Mouse (Mus musculus): ENCODE data around the gene Adcy1. TPM values are rescaled to one million over a fixed set of nuclear protein-coding genes. Genes with fewer than 3 reads are reported as not detected.

Adcy1 gene
- 0.26 TPM for polyA plus RNA-seq (2014; fragmentation: Illumina TruSeq; extraction: RNeasy Lipid Tissue Mini Kit (QIAGEN cat#74804))

DNA sequence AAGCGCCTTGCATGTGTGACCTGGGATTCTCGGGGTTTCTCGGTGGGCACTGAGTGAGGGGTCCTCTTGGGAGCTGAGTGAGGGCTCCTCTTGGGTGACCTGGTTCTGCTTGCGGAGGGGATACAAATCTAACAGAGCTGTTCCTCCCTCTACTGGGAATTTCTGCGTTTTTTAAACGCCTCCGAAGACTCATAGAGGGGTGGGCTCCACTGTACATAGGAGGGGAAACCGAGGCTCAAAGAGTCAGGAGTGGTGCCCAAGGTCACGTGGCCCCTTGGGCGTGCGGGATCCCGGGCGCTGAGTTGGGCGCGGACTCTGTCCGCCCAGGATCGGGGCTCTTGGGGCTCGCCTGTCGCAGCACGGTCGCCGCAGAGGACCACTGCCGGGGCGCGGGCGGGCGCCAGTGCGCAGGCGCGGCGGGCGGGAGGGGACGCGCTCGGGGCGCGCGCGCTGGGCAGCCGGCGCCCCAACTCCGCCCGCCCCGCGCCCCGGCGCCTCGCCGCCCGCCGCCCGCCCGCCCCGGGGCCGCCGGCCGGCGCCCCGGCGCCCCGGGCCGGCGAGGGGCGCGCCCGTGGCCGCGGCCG lies at the start of gene Adcy1:
Gene Adcy1, plus strand, starts transcription at position 489 of the 584 bp plus-strand sequence.

DNA sequence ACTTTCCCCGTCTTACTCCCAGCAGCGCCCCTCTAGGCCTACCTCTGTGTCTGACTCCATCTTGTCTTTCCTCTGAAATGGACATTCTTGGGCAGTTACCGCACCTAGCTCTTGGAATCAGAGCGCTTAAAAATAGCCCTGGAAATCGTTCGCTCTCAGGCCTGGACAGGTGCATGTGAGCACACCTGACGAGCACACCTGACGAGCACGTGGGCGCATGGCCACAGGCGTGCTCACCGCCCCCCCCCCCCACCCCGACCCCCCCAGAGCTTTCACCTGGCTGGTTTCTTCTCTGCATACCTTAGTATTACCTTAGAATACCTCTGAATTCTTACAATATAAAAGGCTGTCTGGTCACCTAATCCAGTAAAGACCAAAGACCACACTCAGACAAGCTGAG lies 125.2 kb downstream of the Adcy1 start, which contains the start of gene Gm11985:
Gene Gm11985, minus strand, starts transcription at position 101 of the 400 bp plus-strand sequence.

DNA sequence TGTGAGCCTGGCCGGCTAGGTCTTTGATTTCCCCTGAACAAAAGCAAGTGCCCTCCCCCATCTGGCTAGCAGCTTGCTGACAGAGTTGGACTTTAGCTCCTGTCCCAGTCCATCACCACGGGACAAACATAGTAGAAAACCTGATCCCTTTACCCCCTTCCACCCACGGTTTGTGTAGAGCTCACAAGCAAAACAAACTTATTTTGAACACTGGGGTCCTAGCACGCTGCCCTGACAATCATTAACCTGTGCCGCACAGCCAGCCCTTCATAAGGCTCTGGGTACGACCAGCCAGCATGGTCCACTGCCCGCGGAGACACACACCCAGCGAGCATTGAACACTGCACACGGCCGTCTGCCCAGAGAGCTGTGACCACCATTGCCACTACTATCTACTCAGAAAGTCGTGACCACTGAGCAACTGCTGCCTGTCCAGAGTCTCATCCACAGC lies 134.2 kb downstream of the Adcy1 start, which contains the start of gene Igfbp1:
Gene Igfbp1, plus strand, starts transcription at position 292 of the 451 bp plus-strand sequence.

DNA sequence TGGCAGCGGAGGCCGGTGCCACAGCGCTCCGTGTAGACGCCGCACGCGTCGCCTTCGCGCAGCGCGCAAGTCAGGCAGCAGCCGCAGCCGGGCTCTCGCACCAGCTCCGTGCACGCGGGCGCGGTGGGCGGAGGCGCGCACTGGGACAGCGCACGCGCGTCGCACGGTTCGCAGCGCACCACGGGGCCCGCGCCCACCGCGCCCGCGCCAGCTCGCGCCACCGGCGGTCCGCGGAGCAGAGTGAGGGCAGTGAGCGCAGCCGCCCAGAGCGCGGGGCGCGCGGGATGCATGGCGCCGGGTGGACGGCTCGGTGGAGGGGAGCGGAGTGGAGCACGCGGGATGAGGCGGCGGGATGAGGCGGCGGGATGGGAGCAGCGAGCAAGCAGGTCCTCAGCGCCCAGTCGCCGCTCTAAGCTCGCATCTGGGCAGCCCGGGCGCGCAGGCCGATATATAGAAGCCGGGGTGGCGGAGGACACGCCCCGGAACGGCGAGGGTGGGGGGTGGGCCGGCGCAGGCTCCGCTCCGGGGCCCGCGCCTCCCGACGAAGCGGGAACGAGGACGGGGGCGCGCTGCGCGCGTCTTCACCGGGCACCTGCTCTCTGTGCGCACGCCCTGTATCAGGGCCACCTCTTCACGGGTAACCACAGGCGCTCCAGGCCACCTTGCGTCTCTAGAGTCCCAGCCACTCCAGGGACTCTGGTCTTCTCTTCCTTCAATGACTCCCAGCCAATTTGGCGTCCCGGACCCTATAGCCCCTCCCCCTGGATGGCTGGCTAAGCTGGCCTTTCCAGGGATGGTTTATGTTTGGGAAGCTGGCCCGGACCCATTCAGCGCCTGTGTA lies 150.4 kb downstream of the Adcy1 start, which contains the start of gene Igfbp3:
Gene Igfbp3, minus strand, starts transcription at position 423 of the 841 bp plus-strand sequence.

Other genes starting within 250 kb of the Adcy1 start
- gene Gm11983, start 225.8 kb upstream of the Adcy1 start, polyA plus RNA-seq (2014; fragmentation: Illumina TruSeq; extraction: RNeasy Lipid Tissue Mini Kit (QIAGEN cat#74804)) = not detected
- 0.83 TPM for gene Gm11985, start 125.1 kb downstream of the Adcy1 start, polyA plus RNA-seq (2014; fragmentation: Illumina TruSeq; extraction: RNeasy Lipid Tissue Mini Kit (QIAGEN cat#74804))
- 0.51 TPM for gene Igfbp1, start 134.3 kb downstream of the Adcy1 start, polyA plus RNA-seq (2014; fragmentation: Illumina TruSeq; extraction: RNeasy Lipid Tissue Mini Kit (QIAGEN cat#74804))
- gene Igfbp3, start 150.4 kb downstream of the Adcy1 start, polyA plus RNA-seq (2014; fragmentation: Illumina TruSeq; extraction: RNeasy Lipid Tissue Mini Kit (QIAGEN cat#74804)) = 72.5 TPM

Measured in ovary, adult 10 weeks (tissue).